Mouse (Mus musculus): Measurements from ENCODE around the gene Cmip. TPM values are rescaled to one million over a fixed set of nuclear protein-coding genes. Genes with fewer than 3 reads are reported as not detected.
A peak's percentile ranks its signal among the peaks of the same experiment; 100 is the strongest.

Cmip gene
- polyA plus RNA-seq, 1 experiment: 112 TPM

DNA sequence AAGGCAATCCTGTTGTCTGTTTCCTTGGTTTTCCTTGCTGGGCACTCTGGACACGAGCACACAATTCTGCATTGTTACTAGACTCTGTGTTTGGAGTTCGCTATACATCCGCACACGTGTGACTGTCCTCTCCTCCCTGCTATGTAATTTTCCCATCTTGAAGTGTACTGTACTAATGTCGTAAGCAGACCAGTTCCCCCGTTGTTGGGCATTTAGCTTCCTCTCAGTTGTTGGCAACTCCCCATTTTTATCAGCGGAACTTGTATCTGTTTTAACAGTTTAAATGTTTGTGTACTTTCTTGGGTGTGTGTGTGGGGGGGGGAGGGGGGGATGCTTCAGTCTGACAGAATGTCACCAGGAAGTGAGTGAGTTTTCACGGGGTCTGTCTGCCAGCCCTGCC is 5.8 kb downstream of the Cmip start:
- no peaks in the 10 kb centered on the region for H3K27me3 ChIP-seq (replicated peaks; ENCODE audit: control insufficient read depth, insufficient read depth, low read length)
- H3K36me3 ChIP-seq (ENCODE audit: control insufficient read depth, insufficient read depth, low read length): no peaks in the 10 kb centered on the region
- no peak overlapping the region for H3K27ac ChIP-seq (ENCODE audit: insufficient read depth, low read depth, low read length)
- 34% methylated on average over 8 of the region's 8 CpGs for WGBS
- H3K4me3 ChIP-seq (ENCODE audit: insufficient read depth, low read depth, low read length): no peak overlapping the region
- no peak for DNase-seq
- TF ChIP-seq CTCF (conservative IDR thresholded peaks at IDR 0.05; ENCODE audit: insufficient read depth, insufficient read length, low read depth, low read length): no peak
- no peak for TF ChIP-seq POLR2A (IDR thresholded peaks at IDR 0.05; ENCODE audit: low read depth, low read length)
- peaks cover 25% of the 10 kb centered on the region for H3K4me1 ChIP-seq (ENCODE audit: control insufficient read depth, insufficient read depth, low read length)

DNA sequence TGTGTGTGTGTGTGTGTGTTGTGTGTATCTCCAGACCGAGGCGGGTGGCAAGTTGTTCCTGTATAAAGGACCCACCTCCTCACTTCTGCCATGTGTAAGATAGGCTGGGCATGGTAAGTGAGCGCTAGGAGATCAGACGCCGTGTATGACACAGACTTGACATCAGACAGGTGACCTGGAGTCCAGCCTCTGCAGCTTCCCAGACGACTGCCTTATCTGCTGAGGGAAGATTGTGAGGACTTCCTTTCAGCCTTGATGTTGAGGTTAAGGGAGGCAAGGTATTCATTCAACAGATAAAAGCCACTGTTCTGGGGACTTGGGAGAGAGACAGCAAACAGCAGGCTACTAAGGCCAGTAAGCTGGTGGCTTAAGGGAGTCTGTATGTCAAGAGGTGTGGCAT is 6.6 kb downstream of the Cmip start:
- TF ChIP-seq POLR2A (IDR thresholded peaks at IDR 0.05; ENCODE audit: low read depth, low read length) (no peak), CTCF (conservative IDR thresholded peaks at IDR 0.05; ENCODE audit: insufficient read depth, insufficient read length, low read depth, low read length) (no peak)
- WGBS: 49% methylated on average over 6 of the region's 6 CpGs
- no peak for DNase-seq
- Histone ChIP-seq H3K4me1 (ENCODE audit: control insufficient read depth, insufficient read depth, low read length) (peaks cover 25% of the 10 kb centered on the region), H3K36me3 (ENCODE audit: control insufficient read depth, insufficient read depth, low read length) (no peaks in the 10 kb centered on the region), H3K27me3 (replicated peaks; ENCODE audit: control insufficient read depth, insufficient read depth, low read length) (no peaks in the 10 kb centered on the region), H3K27ac (ENCODE audit: insufficient read depth, low read depth, low read length) (no peak overlapping the region), H3K4me3 (ENCODE audit: insufficient read depth, low read depth, low read length) (no peak overlapping the region)

DNA sequence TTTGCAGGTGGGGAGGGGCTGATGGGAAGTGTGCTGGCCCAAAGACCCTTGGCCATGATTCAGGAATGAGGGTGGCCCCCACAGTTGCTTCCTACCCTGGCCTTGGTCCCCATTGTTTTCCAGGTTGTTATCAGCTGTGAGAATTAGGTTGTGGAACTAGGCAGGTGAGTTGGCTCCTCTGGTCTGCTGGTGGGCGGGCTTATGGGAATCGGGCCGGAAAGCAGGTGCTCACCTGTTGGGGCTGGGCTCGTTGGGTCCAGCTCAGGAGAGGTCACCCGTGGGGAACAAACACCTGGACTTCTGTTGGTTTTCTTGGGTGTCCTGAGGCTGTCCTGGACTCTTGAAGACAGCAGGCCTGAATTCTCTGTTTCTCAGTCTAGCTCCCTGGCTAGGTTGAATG is 8.2 kb downstream of the Cmip start:
- WGBS: 41% methylated on average over 5 of the region's 5 CpGs

DNA sequence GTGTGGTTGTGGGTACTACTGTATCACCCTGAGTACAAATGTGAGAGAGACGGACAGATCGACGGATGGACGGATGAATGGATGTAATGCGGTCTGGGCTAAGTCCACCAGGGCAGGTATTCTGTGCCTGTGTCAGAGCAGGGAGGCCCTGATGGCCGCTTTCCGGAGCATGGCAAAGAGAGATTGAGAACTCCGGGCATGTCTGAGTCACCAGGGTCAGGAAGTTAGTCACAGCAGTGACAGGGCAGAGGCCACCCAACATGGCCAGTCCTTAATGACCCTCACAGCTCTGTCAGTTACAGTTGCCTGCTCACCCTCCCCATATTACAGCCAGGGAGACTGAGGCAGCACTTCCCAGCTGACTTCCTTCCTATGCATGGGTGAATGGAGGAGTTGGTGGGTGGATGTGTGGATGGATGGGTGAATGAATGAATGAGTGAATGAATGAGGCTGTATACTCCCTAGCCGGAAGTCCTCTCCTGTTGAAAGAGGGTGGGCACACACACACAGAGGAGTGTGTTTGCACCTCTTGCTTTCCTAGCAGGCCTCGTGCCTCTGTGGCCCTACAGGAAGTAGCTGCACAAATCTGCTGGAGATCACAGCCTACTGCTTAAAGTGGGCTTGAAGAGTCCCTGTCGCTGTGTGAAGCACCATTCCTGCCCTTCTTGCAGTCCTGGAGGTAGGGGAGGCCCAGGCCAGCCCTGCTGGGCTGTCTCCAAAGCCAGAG is 10.7 kb downstream of the Cmip start:
- Histone ChIP-seq H3K27me3 (replicated peaks; ENCODE audit: control insufficient read depth, insufficient read depth, low read length) (no peaks in the 10 kb centered on the region), H3K4me1 (ENCODE audit: control insufficient read depth, insufficient read depth, low read length) (peaks cover 6% of the 10 kb centered on the region), H3K27ac (ENCODE audit: insufficient read depth, low read depth, low read length) (no peak overlapping the region), H3K36me3 (ENCODE audit: control insufficient read depth, insufficient read depth, low read length) (no peaks in the 10 kb centered on the region), H3K4me3 (ENCODE audit: insufficient read depth, low read depth, low read length) (no peak overlapping the region)
- WGBS: 58% methylated on average over 11 of the region's 11 CpGs
- no peak for DNase-seq
- TF ChIP-seq POLR2A (IDR thresholded peaks at IDR 0.05; ENCODE audit: low read depth, low read length): no peak
- no peak for TF ChIP-seq CTCF (conservative IDR thresholded peaks at IDR 0.05; ENCODE audit: insufficient read depth, insufficient read length, low read depth, low read length)

More for the DNA sequence above, 8.2 kb downstream of the Cmip start:
- Histone ChIP-seq H3K36me3 (ENCODE audit: control insufficient read depth, insufficient read depth, low read length) (no peaks in the 10 kb centered on the region), H3K27ac (ENCODE audit: insufficient read depth, low read depth, low read length) (no peak overlapping the region), H3K4me1 (ENCODE audit: control insufficient read depth, insufficient read depth, low read length) (peaks cover 22% of the 10 kb centered on the region), H3K4me3 (ENCODE audit: insufficient read depth, low read depth, low read length) (no peak overlapping the region), H3K27me3 (replicated peaks; ENCODE audit: control insufficient read depth, insufficient read depth, low read length) (no peaks in the 10 kb centered on the region)
- DNase-seq: no peak
- no peak for TF ChIP-seq CTCF (conservative IDR thresholded peaks at IDR 0.05; ENCODE audit: insufficient read depth, insufficient read length, low read depth, low read length)
- no peak for TF ChIP-seq POLR2A (IDR thresholded peaks at IDR 0.05; ENCODE audit: low read depth, low read length)

DNA sequence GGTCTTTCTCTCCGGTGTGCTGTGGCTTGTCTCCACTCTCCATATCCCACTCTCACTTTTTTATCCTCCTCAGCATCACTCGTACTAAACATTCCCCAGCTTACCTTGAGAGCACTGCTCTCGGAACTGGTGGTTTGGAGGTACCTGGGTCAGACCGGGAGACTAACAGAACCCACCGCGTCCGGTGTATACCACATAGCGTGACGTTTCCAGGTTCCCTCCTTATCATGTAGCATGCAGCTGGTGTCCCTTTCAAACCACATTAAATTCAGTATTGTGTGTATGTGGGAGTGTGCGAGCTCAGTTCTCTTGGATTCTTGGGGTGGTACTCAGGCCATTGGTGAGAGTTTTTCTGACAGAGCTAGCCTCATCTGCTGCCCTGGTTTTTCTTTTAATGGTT is 21.4 kb downstream of the Cmip start:
- Histone ChIP-seq H3K36me3 (ENCODE audit: control insufficient read depth, insufficient read depth, low read length) (no peaks in the 10 kb centered on the region), H3K4me1 (ENCODE audit: control insufficient read depth, insufficient read depth, low read length) (peaks cover 21% of the 10 kb centered on the region), H3K4me3 (ENCODE audit: insufficient read depth, low read depth, low read length) (no peak overlapping the region), H3K27me3 (replicated peaks; ENCODE audit: control insufficient read depth, insufficient read depth, low read length) (no peaks in the 10 kb centered on the region), H3K27ac (ENCODE audit: insufficient read depth, low read depth, low read length) (no peak overlapping the region)
- TF ChIP-seq POLR2A (IDR thresholded peaks at IDR 0.05; ENCODE audit: low read depth, low read length) (no peak), CTCF (conservative IDR thresholded peaks at IDR 0.05; ENCODE audit: insufficient read depth, insufficient read length, low read depth, low read length) (no peak)
- DNase-seq: no peak
- 86% methylated on average over 10 of the region's 10 CpGs for WGBS

DNA sequence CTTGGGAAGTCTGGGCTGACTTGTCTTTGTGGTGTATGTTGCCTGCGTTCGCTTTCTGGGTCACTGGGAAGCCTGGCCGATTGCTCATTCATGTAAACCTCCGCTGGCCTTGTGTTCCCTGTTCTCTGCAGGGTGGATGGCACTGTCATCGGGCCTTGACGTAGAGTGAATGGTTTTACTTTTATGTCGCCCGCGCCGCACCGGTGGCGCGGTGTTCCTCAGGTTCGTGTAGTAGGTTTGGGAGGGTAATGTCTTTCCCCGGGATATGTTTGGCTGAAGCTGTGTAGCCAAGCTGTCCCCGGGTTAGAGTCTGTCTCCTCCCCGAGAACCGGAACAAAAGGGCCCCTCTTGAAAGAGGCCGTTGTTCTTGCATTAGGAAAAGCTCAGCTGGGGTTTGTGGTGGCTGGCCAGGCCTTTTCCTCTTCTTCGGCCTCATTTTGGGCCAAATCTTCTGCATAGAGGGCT is 21.8 kb downstream of the Cmip start:
- Histone ChIP-seq H3K27ac (ENCODE audit: insufficient read depth, low read depth, low read length) (no peak overlapping the region), H3K27me3 (replicated peaks; ENCODE audit: control insufficient read depth, insufficient read depth, low read length) (no peaks in the 10 kb centered on the region), H3K4me1 (ENCODE audit: control insufficient read depth, insufficient read depth, low read length) (peaks cover 21% of the 10 kb centered on the region), H3K4me3 (ENCODE audit: insufficient read depth, low read depth, low read length) (no peak overlapping the region), H3K36me3 (ENCODE audit: control insufficient read depth, insufficient read depth, low read length) (no peaks in the 10 kb centered on the region)
- TF ChIP-seq CTCF (conservative IDR thresholded peaks at IDR 0.05; ENCODE audit: insufficient read depth, insufficient read length, low read depth, low read length) (no peak), POLR2A (IDR thresholded peaks at IDR 0.05; ENCODE audit: low read depth, low read length) (no peak)
- WGBS: 62% methylated on average over 20 of the region's 20 CpGs
- DNase-seq: no peak

DNA sequence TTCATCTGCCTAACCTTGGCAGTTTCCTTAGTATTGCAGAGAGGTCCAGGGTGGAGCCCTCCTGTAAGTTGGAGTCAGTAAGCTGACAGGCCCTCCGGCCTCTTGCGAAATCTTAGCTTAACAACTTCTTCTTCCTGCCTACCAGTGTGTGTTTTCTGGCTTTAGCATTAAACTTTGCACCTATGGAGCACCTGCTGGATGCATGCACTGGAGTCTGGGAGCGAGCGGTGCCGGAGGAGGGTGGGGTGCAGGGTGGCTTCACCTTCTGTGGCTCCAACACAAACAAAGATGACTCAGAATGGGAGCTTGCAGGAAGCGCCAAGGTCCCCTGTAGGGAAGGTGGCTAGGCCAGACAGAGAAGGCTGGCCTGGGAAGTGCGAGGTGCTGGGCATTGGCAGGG is 23.6 kb downstream of the Cmip start:
- no peak for TF ChIP-seq POLR2A (IDR thresholded peaks at IDR 0.05; ENCODE audit: low read depth, low read length)
- TF ChIP-seq CTCF (conservative IDR thresholded peaks at IDR 0.05; ENCODE audit: insufficient read depth, insufficient read length, low read depth, low read length): no peak
- Histone ChIP-seq H3K27me3 (replicated peaks; ENCODE audit: control insufficient read depth, insufficient read depth, low read length) (no peaks in the 10 kb centered on the region), H3K36me3 (ENCODE audit: control insufficient read depth, insufficient read depth, low read length) (no peaks in the 10 kb centered on the region), H3K4me3 (ENCODE audit: insufficient read depth, low read depth, low read length) (no peak overlapping the region), H3K27ac (ENCODE audit: insufficient read depth, low read depth, low read length) (no peak overlapping the region), H3K4me1 (ENCODE audit: control insufficient read depth, insufficient read depth, low read length) (peaks cover 21% of the 10 kb centered on the region)
- 60% methylated on average over 7 of the region's 7 CpGs for WGBS
- peak; percentile 65 for DNase-seq
